Mouse (Mus musculus) liver (tissue): ENCODE data around the gene Snrpn.
"Not testable (repeated sequence)": the region's sequence is repeated elsewhere in the genome, so short reads cannot be mapped to it uniquely, and the experiment has no call there.

Source experiments
- DNase-seq: peaks from one replicate; pipeline ENCODE4 v3.0.0-alpha.2; 2020; ENCODE audit warnings: mixed read lengths

Gene Snrpn

GRCm38 (mm10) chr7:60139742-60140480 is at the start of gene Snrpn:
Gene Snrpn, minus strand, starts transcription at chr7:60140219.
- DNase-seq, result no peak

GRCm38 (mm10) chr7:60170250-60171185 is 30.5 kb upstream of the Snrpn start:
- DNase-seq, result peak; percentile 3

- no peak for DNase-seq
Measured at GRCm38 (mm10) chr7:60125332-60125731, 14.7 kb downstream of the Snrpn start.

- DNase-seq, result not testable (repeated sequence)
Measured at GRCm38 (mm10) chr7:60123086-60123624, 16.9 kb downstream of the Snrpn start.

- no peak for DNase-seq
Measured at GRCm38 (mm10) chr7:60122434-60123085, 17.5 kb downstream of the Snrpn start.

- no peak for DNase-seq
Measured at GRCm38 (mm10) chr7:60097154-60097859, 42.7 kb downstream of the Snrpn start.

- DNase-seq, result no peak
Measured at GRCm38 (mm10) chr7:60076301-60076700, 63.7 kb downstream of the Snrpn start.

- DNase-seq, result no peak
Measured at GRCm38 (mm10) chr7:60047481-60048201, 92.4 kb downstream of the Snrpn start.

GRCm38 (mm10) chr7:60013186-60013585 is 126.8 kb downstream of the Snrpn start:
- DNase-seq, result no peak

GRCm38 (mm10) chr7:60007727-60008360 is 132.2 kb downstream of the Snrpn start:
- no peak for DNase-seq

- DNase-seq, result no peak
Measured at GRCm38 (mm10) chr7:60006262-60006661, 133.8 kb downstream of the Snrpn start.

GRCm38 (mm10) chr7:60004606-60005330 is 135.3 kb downstream of the Snrpn start, which contains the start of the genes Snurf and Gm38393:
Gene Snurf, minus strand, starts transcription at chr7:60005049.
Gene Gm38393, minus strand, starts transcription at chr7:60005064.
- peak; percentile 44 for DNase-seq

- peak; percentile 30 for DNase-seq
Measured at GRCm38 (mm10) chr7:60003921-60004605, 136.0 kb downstream of the Snrpn start.

- DNase-seq, result peak; percentile 10
Measured at GRCm38 (mm10) chr7:60003006-60003865, 136.8 kb downstream of the Snrpn start.

GRCm38 (mm10) chr7:59978646-59979045 is 161.4 kb downstream of the Snrpn start:
- DNase-seq, result no peak
